Mouse (Mus musculus) thymus, adult 18-20 months (tissue): ENCODE data around the gene Zdhhc22.
A peak's percentile ranks its signal among the peaks of the same experiment; 100 is the strongest.

Experiments
- DNase-seq, 2 experiments: peaks; one replicate each; pipeline ENCODE4 v3.0.0; 2022; ENCODE audit warnings: mixed read lengths in 2 of 2

Zdhhc22 gene

GRCm38 (mm10) chr12:86994776-86995175 lies 4.5 kb upstream of the Zdhhc22 start:
- no peak for DNase-seq

DNA sequence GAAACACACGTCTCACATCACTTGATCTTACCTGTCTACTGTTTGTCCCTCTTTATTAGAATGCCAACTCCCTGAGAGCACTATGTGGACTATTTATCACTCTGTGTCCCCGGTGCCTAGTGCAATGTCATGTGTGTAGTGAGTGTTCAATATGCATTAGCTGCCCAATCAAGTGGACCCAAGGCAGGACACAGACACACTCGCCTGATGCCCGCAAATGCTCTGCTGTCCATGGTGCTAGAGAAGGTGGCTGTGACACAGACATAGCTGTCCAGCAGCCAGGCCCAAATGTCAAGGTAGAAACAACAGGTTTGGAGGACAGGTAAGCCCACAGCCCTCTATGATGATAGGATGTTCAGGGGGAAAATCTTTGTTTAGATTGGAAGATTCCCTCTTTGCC lies 3.9 kb upstream of the Zdhhc22 start:
- no peak for DNase-seq

DNA sequence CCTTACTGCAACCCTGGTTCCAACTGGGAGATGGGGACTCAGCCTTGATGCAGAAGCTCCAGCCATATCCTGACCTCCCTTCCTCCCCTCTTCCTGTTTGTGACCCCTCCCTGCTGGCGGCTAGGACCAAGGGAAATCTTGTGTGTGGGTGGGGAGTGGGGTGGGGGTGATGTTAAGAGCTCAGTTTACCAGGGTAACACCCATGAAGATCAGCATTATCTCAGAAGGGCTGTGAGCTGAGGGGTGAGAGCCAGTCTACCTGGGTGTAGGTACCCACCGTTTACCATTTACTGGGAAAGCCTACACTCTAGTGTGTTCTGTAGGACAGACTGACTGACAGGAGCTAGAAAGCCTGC lies 503 bp upstream of the Zdhhc22 start:
- DNase-seq: no peak

GRCm38 (mm10) chr12:86989378-86989777 lies 852 bp downstream of the Zdhhc22 start:
- no peak for DNase-seq

DNA sequence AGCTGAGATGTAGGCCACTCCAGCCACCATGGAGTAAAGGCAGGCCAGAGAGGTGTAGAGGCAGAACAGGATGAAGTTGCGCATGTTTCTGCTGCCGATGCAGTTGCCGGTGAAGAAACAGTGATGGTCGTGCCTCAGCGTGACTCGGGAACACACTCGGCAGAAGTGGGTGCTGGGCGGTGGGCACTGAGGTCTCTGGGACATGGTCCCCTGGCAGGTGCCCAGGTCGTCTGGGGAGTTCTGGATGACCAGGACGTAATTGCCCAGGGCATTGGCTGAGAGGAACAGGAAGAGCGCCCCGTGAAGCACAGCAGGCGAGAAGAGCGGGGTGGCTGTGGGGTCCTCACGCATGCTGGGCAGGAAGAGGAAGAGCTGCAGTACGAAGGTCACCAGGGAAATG lies 2.0 kb downstream of the Zdhhc22 start:
- no peak for DNase-seq

DNA sequence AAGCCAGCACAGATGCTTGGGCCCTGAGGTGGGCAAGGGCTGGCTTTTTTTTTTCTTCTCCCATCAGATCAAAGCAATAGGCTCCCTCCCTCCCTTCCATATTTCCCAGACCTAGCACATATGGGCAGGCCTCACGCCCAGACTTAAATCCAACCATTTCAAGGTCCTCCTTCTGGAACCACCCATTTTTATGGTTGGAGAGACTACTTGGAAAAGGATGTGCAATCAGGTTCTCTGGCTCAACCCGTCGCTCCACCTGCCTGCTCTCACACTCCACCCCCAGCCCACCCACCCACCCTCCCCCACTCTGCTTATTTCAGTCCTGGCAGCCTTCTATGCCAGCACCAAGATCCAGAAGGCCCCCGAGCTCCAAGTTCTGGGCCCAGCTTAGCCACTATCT lies 3.7 kb downstream of the Zdhhc22 start:
- DNase-seq: no peak

GRCm38 (mm10) chr12:86984194-86984555 lies 6.1 kb downstream of the Zdhhc22 start:
- no peak for DNase-seq

DNA sequence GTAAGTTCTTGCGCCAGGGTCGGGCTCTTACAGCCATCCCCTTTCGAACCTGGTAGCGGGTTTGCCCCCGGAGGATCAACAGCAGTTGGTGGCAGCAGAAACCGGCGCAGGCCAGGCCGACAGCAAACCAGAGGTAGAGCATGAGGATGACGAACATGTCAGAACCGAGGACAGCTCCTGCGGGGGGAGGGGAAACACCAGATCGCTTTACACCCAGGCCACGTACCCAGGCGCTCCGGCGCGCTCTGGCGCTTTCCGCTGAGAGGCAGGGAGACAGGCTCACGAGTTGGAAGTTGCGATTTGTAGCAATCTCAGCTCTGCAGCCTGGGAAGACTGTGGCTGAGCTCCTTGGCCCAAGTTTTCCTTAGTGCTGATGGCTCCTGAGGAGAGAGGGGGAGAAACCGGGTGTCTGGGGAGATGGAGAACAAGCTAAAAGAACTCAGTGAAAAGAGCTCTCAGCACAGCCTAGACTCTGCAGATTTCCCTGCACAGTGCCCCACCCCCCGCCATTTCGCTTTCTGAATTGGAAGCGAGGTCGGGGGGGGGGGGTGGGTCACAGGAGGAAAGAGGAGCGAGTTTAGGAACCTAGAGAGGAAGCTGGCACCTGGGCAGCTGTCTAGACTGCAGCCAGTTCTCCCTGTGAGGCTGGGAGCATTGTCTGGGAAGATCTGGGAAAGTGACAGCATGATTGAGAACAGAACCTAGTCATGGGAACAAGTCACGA lies 6.6 kb downstream of the Zdhhc22 start:
- no peak for DNase-seq

DNA sequence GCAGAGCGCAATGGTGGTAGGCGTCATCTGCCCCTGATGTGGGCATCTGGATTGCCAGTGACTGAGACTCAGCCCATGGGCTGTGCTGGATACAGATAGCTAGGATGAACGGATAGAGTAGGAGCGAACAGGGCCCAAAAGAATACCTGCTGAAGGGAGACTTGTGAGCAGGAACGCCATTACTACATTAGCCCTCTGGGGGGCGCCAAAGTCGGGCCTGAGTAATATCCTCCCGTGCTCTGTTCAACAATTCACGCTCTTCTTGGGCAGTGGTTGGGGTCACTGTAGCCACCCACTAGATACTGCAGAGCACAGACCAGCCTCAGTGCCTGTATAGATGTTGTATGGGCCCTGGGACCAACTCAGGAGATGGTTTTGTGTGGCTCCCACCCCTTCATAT lies 9.1 kb downstream of the Zdhhc22 start:
- no peak for DNase-seq

DNA sequence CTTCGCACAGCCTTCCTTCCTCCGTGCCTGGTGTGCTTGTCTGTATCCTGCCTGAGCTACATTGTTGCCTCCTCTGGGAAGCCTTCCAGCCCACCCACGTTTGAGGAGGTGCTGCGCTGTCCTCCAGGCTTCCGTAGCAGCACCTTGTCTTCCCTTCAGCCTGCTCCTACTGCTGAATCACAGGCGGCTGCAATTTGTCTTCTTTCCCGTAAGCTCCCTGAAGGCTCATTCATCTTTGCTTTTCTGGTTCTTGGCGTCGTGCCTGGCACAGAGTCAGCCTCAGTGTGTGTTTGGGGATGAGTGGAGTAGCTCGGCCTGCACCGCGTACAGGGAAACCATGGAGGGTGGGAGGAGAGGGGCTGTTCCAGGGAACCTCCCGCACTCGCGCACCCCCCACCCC lies 12.4 kb downstream of the Zdhhc22 start:
- DNase-seq: no peak

DNA sequence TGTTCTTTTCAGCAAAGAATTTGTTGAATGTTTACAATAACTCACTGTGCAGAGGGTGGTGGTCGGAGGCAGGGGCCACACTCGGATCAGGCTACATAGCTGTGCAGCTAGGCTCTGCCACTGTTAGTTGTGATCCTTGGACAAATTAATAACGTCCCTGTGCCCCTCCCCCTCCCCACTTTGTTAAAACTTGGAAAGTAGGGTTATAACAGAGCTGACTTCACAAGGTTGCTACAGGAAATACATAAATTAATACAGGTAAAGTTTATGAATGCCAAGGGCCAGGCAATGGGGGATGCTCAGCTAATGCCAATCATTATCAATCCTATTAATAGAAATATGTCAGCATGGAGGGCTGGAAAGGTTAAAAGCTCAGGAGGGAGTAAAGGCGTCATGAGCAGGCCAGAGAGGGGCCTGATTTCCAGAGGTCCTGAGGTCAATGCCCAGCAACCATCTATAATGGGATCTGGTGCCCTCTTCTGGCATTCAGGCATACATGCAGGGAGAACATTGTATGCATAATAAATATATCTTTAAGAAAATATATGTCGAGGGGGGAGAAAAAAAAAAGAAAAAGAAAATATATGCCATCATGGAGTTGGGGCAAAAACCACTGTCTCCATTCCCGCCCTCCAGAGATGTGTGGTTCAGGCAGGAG lies 13.6 kb downstream of the Zdhhc22 start:
- DNase-seq: no peak

- no peak for DNase-seq
Observed at GRCm38 (mm10) chr12:86975761-86976160, 14.5 kb downstream of the Zdhhc22 start.

- DNase-seq: peak; percentile 32 to 34
Observed at GRCm38 (mm10) chr12:86974387-86975288, 15.6 kb downstream of the Zdhhc22 start.

- DNase-seq: no peak
Observed at GRCm38 (mm10) chr12:86973706-86974105, 16.5 kb downstream of the Zdhhc22 start.

- DNase-seq: no peak
Observed at GRCm38 (mm10) chr12:86973216-86973615, 17.0 kb downstream of the Zdhhc22 start.

DNA sequence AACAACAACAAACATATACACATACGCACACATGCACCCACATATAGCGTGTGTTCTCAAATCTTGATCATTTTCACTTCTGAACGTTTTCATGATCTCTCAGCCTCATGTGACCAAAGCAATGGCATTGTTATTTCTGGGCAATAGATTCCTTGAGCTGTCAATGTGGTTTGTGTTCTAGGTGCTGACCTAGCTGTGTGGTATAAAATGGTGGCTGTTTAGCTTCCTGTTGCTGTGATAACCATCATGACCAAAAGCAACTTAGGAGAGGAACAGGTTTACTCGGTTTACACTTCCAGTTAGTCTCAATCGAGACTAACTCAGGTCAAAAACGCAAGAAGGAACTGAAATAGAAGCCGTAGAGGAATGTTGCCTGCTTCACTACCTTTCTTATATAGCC lies 19.1 kb downstream of the Zdhhc22 start:
- no peak for DNase-seq

GRCm38 (mm10) chr12:86969220-86969601 lies 21.0 kb downstream of the Zdhhc22 start:
- no peak for DNase-seq

DNA sequence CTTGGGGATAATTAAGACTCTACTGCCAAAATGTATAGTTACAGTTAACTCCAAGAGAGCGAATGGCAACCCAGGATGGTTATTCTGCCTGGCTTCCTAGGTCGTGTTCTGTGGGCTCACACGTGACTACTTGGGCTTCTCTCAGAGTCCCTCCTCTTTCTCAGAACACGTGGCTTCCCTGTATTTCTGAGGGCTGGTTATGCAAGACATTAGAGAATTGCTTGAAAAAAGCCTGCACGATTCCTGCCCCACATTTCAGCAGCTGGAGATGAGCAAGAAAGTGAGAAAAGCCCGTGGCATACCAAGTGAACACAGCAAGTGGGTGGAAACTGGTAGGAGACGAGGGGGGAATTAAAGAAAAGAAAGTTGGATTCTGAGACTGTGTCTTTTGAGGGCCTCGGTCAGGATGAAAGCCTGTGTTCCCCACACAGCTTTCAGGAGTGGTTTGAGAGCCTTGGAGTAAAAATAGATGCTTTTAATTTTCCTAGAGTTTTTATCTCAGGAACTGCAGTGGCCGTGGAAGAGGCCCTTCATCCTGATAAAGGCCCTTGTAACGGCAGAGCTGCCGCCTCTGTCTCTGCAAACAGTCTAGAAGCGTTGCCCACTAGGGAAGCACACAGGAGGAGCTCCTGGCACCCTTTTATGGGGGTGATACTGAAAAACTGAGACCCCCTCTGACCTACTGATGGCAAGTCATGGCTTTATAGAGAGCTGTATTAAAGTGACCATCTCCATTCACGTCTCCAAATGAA lies 21.6 kb downstream of the Zdhhc22 start:
- no peak for DNase-seq

- no peak for DNase-seq
Observed at GRCm38 (mm10) chr12:86965237-86965799, 24.9 kb downstream of the Zdhhc22 start.

- DNase-seq: no peak
Observed at GRCm38 (mm10) chr12:86964278-86965057, 25.8 kb downstream of the Zdhhc22 start.

DNA sequence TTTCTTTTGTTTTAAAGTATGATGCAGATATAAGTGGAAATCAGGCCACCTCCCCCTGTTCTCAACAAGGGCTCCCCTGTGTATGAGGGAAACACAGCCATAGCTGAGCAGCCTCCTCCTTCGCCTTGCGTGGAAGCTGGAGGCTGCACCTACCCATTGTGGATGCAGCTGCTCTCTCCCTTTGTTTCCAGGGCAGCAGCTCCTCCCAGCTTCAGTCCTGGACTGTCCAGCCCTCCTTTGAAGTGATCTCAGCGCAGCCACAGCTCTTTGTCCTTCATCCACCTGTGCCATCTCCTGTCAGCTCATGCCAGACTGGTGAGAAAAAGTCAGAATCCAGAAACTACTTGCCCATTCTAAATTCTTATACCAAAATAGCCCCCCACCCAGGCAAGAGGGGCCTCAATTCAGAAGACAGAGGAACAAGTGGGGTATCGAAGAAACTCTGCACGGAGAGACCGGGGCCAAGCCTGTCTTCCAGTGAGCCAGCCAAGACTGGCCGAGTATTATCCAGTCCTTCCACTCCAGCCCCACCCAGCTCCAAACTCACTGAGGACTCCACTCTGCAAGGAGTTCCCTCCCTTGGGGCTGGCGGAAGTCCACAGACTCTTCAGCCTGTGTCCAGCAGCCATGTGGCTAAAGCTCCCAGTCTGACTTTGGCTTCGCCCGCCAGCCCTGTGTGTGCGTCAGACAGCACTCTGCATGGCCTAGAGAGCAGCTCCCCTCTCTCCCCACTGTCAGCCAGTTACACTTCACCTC lies 28.5 kb downstream of the Zdhhc22 start:
- DNase-seq: no peak
